Mouse (Mus musculus) duodenum, adult 2 months (tissue): ENCODE measurements around the gene Gm26602. TPM values are rescaled to one million over a fixed set of nuclear protein-coding genes. Genes with fewer than 3 reads are reported as not detected.

Source experiments
- polyA plus RNA-seq: library from polyadenylated mRNA; depleted of rRNA; stranded (reverse); fragments of >200 nt; gene quantifications from 2 replicates; pipeline ENCODE4 v1.2.3, GENCODE M21; 2012; ENCODE audit warnings: low replicate concordance; rRNA removed

Gm26602 gene
- polyA plus RNA-seq, result not detected in 2 replicates

DNA sequence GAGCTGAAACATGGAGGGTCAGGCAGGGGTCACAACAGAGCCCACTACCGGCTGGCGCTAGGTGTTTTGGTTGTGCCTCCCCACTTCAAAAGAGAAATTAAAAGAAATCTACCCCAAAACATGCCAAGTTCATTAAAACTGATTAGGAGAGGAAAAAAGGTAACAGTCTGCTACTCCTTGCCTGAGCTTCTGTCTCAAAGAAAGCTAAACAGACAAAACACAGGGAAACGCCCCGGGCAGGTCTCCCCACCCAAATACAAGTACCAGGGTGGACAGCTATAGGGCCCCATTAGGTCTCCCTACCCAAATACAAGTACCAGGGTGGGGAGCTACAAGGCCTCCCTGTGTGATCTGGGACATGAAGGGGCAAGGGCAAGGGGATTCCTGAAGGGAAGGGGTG is at the start of gene Gm26602:
Gene Gm26602 (plus strand): TSS at position 301 of the 400 bp plus-strand sequence.

DNA sequence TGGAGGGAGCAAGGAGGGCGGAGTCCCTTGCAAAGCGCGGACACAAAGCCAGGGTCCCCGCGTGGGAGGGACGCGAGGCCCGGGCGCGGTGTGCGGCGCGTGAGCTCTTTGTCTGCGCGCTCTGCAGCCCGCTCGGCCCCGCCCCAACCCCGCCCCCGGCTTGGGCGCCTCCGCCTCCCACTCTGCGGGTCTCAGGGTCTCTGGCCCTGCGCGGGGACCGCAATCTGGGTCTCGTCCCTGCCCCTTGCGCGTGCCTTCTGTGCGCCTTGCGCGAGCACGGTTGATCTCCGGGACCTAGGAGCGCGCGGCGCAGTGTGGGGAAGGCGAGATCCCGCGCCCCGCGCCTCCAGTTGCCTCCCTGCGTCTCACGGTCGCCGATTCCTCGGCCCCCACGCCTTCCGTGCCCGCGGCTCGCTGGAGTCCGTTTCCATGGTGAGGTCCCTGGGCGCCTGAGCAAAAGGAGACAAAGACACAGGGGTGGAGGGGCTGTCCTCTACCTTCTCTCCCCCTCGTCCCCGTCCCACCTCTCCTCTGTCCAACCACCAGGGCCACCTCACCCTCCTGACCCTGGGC is 36.3 kb upstream of the Gm26602 start, which contains the start of the genes Prtn3 and Plppr3:
Gene Prtn3 (plus strand): TSS at position 187 of the 573 bp plus-strand sequence.
Gene Plppr3 (minus strand): TSS at position 345 of the 573 bp plus-strand sequence.

DNA sequence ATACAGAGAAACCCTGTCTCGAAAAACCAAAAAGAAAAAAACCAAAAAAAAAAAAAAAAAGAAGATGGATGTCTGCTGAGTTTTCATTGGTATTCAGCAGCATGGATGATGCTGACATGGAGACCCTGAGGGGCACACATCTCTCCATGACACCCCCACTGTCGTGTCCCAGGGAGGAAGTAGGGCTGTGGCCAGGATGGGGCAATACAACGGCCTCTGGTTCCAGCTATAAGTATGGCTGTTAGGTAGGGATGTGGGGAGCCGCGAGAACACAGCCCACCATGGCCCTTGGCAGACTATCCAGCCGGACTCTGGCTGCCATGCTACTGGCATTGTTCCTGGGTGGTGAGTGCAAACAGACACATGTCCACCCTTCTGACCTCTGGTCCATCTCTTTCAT is 24.6 kb upstream of the Gm26602 start, which contains the start of gene Elane:
Gene Elane (plus strand): TSS at position 194 of the 400 bp plus-strand sequence.

DNA sequence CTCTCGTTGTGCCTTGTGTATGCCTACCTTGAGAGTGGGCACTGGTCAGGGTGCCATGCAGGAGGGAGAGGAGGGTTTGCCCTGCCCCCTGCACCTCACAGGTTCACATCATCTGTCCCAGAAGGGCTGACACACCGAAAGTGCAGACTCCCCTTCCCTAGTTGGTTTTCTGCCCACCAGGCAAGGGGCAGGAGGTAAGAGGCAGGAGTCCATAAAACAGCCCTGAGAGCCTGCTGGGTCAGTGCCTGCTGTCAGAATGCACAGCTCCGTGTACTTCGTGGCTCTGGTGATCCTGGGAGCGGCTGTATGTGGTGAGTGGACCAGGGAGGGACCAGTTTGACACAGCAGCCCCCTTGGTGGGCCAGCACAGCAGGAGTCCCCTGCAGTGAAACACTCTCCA is 20.0 kb upstream of the Gm26602 start, which contains the start of gene Cfd:
Gene Cfd (plus strand): TSS at position 184 of the 400 bp plus-strand sequence.

DNA sequence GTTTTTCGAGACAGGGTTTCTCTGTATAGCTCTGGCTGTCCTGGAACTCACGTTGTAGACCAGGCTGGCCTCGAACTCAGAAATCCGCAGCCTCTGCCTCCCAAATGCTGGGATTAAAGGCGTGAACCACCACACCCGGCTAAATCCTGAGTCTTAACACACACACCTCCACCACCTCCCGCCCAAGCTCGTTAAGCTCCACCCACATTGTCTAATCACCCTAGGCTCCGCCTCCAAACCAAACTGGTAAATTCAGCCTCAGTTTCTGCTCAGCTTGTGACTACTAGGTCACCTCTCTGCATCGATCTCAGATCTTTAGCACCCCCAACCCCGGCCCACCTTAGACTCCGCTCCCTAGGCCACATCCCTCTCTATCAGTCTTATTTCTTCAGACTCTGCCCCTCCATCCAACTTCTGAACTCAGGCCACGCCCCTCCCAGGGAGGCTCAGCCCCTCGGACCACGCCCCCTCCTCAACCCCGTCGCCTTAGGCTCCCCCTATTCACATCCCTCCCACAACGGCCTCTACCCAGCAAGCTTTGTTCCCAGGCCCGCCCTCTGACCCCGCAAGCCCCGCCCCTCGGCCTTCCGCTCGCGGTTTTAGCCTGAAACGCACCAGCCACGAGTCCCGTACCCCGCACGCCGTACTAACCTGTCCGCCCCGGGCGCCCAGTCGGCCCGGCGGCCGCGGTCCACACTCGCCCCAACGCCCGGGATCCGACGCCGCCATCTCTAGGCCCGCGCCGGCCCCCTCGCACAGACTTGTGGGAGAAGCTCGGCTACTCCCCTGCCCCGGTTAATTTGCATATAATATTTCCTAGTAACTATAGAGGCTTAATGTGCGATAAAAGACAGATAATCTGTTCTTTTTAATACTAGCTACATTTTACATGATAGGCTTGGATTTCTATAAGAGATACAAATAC is 2.2 kb upstream of the Gm26602 start, which contains the start of gene Med16:
Gene Med16 (minus strand): TSS at position 757 of the 925 bp plus-strand sequence.

DNA sequence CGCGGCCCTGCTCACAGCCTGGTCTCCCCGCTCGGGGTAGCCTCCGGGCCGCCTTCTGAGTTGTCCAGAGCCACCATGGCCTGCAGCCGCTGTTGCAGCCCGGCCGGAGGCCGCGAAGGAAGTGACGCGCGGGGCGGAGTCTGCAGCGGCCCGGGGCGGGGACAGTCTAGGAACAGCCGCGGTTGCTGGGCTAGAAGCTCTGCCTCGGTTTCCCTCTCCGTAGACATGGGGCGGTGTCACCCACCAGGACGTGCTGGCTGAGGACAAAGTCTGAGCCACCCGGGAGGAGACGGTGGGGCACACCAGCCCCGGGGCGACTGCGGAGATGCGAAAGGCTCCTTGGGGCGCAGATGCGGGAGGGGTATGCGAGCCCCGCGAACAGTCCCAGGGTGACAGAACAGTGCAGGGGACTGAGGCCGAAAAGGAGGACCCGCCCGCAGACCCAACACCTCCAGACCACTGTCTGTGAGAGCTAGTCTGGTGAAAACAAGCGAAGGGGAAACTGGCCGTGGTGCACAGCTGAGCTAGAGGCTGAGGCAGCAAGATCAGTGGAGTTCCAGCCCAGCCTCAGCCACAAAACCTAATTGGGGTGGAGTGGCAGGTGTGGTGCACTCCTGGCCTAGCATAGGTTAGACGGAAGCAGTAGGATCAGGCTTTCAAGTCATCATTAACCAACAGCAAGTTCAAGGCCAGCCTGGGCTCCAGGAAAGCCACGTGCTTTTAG is 6.3 kb downstream of the Gm26602 start, which contains the start of gene Kiss1r:
Gene Kiss1r (plus strand): TSS at position 164 of the 724 bp plus-strand sequence.

DNA sequence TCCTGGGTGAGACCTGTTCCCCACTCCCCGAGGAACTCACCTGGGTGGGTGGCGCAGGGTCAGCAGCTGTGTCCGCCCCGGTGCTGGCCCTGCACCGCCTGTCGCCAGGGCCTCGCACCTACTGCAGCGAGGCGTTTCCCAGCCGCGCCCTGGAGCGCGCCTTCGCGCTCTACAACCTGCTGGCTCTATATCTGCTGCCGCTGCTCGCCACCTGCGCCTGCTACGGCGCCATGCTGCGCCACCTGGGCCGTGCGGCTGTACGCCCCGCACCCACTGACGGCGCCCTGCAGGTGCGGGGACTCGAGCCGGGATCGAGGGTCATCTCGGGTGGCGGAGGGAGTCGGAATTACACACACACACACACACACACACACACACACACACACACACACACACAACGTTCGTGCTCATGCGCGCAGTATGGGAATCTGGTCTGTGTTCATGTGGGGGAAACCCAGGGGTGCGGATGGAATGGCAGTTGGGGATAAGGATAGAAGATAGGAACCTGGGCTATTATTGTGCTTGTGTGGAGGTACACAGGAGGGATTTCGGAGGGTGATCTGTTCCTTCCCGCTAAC is 10.4 kb downstream of the Gm26602 start, which contains the start of gene R3hdm4:
Gene R3hdm4 (minus strand): TSS at position 251 of the 578 bp plus-strand sequence.

DNA sequence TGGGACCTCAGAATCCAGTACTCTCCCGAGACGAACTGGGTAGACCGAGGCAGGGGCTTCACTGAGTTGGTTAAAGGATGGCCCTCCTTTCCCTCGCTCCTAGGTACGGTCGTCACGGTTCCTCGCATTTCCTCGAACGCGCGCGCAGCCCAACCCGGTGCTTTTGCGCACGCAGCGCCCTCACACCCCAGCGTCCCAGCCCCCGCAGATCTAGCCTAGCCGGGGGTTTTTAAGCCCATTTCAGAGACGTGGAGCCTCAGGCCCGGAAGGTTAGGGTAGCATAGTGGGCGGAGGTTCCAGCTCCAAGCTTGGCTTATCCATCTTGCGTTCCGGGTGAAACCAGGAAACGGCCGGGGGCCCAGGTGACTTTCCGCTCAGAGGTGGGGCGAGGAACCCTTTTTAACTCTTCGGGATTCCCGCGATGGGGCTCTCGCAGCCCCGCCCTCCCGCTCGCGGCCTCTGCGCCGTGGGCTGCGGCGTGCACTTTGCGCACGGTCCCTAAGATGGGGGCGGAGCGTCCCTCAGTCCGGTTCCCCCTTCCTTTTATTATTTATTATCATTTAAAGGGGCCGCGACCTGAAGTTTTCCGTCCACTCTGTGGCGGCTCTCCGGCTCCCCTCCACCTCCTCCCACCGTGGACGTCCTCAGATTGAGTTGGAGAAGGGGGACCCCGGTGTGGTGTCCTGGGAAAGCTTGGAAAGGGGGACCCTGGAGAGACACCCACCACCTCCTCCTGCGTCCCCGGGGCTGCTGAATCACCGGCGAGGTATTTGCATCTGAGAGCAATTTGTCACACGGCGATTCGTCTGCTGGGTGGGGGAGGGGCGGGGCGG is 16.1 kb downstream of the Gm26602 start, which contains the start of gene Arid3a:
Gene Arid3a (plus strand): TSS at position 553 of the 833 bp plus-strand sequence.

DNA sequence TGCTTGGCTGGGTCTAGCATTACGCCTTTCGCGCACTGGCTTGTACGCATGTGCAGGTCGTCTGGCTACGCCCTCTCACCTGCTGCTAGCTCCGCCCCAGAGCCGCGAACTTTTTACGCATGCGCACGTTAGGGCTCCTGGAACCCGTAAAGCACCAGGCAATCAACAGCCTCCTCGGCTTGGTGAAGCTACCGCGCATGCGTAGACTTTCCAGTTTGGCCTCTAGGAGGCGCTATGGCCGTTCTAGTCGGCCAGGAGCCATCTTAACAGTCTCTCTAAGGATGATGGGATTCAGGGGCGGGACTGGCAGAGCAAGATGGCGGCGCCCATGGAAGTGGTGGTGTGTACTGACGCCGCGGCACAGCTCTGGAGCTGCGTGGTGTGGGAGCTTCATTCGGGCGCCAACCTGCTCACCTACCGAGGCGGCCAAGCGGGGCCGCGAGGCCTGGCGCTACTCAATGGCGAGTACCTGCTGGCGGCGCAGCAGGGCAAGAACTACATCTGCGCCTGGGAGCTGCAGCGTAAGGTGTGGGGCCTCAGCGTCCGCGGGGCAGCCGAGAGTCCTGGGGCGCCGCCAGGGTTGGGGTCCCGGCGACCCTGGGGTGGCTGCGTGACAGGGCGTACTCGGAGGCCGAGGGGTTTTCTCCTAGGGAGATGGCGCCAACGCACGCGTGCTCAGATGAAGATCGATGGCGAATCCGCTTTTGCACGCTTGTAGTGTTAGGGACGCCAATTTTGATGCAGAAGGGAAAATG is 49.4 kb downstream of the Gm26602 start, which contains the start of gene Wdr18:
Gene Wdr18 (plus strand): TSS at position 306 of the 755 bp plus-strand sequence.

Other genes with a start within 250 kb of the Gm26602 start
- 6.5 and 9.9 TPM in 2 replicates for gene Madcam1, start 246.3 kb upstream of the Gm26602 start, polyA plus RNA-seq
- 80.2 and 108 TPM in 2 replicates for gene Tpgs1, start 241.5 kb upstream of the Gm26602 start, polyA plus RNA-seq
- 199 and 293 TPM in 2 replicates for gene Cdc34, start 228.7 kb upstream of the Gm26602 start, polyA plus RNA-seq
- 0.37 TPM in 1 of 2 replicates, not detected in the other for gene Gzmm, start 221.8 kb upstream of the Gm26602 start, polyA plus RNA-seq
- gene Bsg, start 206.4 kb upstream of the Gm26602 start, polyA plus RNA-seq, result 528 and 1,060 TPM in 2 replicates
- 8.5 and 24.2 TPM in 2 replicates for gene Hcn2, start 194.2 kb upstream of the Gm26602 start, polyA plus RNA-seq
- 47.7 and 62.9 TPM in 2 replicates for gene Polrmt, start 164.3 kb upstream of the Gm26602 start, polyA plus RNA-seq
- not detected in 2 replicates for gene Fgf22, start 155.8 kb upstream of the Gm26602 start, polyA plus RNA-seq
- 161 and 229 TPM in 2 replicates for gene Rnf126, start 143.9 kb upstream of the Gm26602 start, polyA plus RNA-seq
- 11.5 and 11.9 TPM in 2 replicates for gene Fstl3, start 133.6 kb upstream of the Gm26602 start, polyA plus RNA-seq
- gene Prss57, start 119.9 kb upstream of the Gm26602 start, polyA plus RNA-seq, result 0.27 and 0.59 TPM in 2 replicates
- 17.2 and 27.7 TPM in 2 replicates for gene Palm, start 117.3 kb upstream of the Gm26602 start, polyA plus RNA-seq
- gene Misp, start 89.9 kb upstream of the Gm26602 start, polyA plus RNA-seq, result 97.3 and 216 TPM in 2 replicates
- 156 and 209 TPM in 2 replicates for gene Ptbp1, start 56.4 kb upstream of the Gm26602 start, polyA plus RNA-seq
- 3.8 and 5.3 TPM in 2 replicates for gene Prtn3, start 36.4 kb upstream of the Gm26602 start, polyA plus RNA-seq
- gene Plppr3, start 36.2 kb upstream of the Gm26602 start, polyA plus RNA-seq, result 6.1 and 11.4 TPM in 2 replicates
- gene Elane, start 24.6 kb upstream of the Gm26602 start, polyA plus RNA-seq, result not detected in 2 replicates
- gene Cfd, start 20.0 kb upstream of the Gm26602 start, polyA plus RNA-seq, result 12.8 and 564 TPM in 2 replicates
- gene Med16, start 1.9 kb upstream of the Gm26602 start, polyA plus RNA-seq, result 44.8 and 49.2 TPM in 2 replicates
- 5.1 and 5.6 TPM in 2 replicates for gene Kiss1r, start 6.1 kb downstream of the Gm26602 start, polyA plus RNA-seq
- 102 and 133 TPM in 2 replicates for gene R3hdm4, start 10.4 kb downstream of the Gm26602 start, polyA plus RNA-seq
- 8.1 and 9.4 TPM in 2 replicates for gene Arid3a, start 16.2 kb downstream of the Gm26602 start, polyA plus RNA-seq
- gene Wdr18, start 49.3 kb downstream of the Gm26602 start, polyA plus RNA-seq, result 32.5 and 36.7 TPM in 2 replicates
- gene Grin3b, start 59.9 kb downstream of the Gm26602 start, polyA plus RNA-seq, result 0.13 TPM in 1 of 2 replicates, not detected in the other
- gene Tmem259, start 73.5 kb downstream of the Gm26602 start, polyA plus RNA-seq, result 473 and 724 TPM in 2 replicates
- 47.4 and 53.3 TPM in 2 replicates for gene Cnn2, start 77.7 kb downstream of the Gm26602 start, polyA plus RNA-seq
- 22.5 and 27.6 TPM in 2 replicates for gene Abca7, start 85.6 kb downstream of the Gm26602 start, polyA plus RNA-seq
- 16.6 and 28.8 TPM in 2 replicates for gene Arhgap45, start 105.8 kb downstream of the Gm26602 start, polyA plus RNA-seq
- 82.1 and 91.1 TPM in 2 replicates for gene Polr2e, start 128.9 kb downstream of the Gm26602 start, polyA plus RNA-seq
- 1,699 and 1,725 TPM in 2 replicates for gene Gpx4, start 136.3 kb downstream of the Gm26602 start, polyA plus RNA-seq
- 63.5 and 95.0 TPM in 2 replicates for gene Sbno2, start 194.7 kb downstream of the Gm26602 start, polyA plus RNA-seq
- 105 and 121 TPM in 2 replicates for gene Stk11, start 204.9 kb downstream of the Gm26602 start, polyA plus RNA-seq
- gene Atp5d, start 227.8 kb downstream of the Gm26602 start, polyA plus RNA-seq, result 5,808 and 7,935 TPM in 2 replicates
- gene Cbarp, start 230.0 kb downstream of the Gm26602 start, polyA plus RNA-seq, result 6.3 and 6.6 TPM in 2 replicates
- 198 and 360 TPM in 2 replicates for gene Midn, start 237.4 kb downstream of the Gm26602 start, polyA plus RNA-seq